36 mouse cellular contexts compared by ENCODE assay signal in the genomic region with DNA sequence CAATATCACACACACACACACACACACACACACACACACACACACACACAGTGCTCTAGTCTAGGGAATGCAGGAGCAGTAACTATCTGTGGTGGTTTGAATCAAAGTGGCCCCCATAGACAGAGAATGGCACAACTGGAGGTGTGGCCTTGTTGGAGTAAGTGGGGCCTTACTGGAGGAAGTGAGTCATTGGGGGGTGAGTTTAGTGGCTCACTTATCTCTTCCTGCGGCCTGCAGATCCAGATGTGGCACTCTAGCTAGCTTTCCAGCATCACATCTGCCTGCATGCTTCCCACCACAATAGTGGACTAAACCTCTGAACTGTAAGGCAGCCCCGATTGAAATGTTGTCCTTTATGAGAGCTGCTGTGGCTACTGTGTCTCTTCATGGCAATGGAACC. TPM values are rescaled to one million over a fixed set of nuclear protein-coding genes. Genes with fewer than 3 reads are reported as not detected.
DNase-seq lines count a peak whose midpoint lies in the region; ATAC-seq and TF ChIP-seq lines count a peak whose summit lies in the region.
"Had no signal": no experiment of that assay in that cellular context is flagged by ENCODE, and none has a peak within 500 bp of the region (broad histone marks: within the 10 kb centered on the region; RNA-seq: fewer than 3 reads in every experiment).

No protein-coding gene starts in this region.

- H3K9me3 ChIP-seq in heart, embryonic 10.5 days, result no peaks in the 10 kb centered on the region
- H3K9me3 ChIP-seq in liver, embryonic 12.5 days (replicated peaks), result no peaks in the 10 kb centered on the region
- no peaks in the 10 kb centered on the region for H3K9me3 ChIP-seq in liver, postnatal 0 days (ENCODE audit: low read length)
- H3K9me3 ChIP-seq: forebrain, embryonic 12.5 days; G1E; heart, embryonic 15.5 days; hindbrain, embryonic 10.5 days; limb, embryonic 12.5 days; midbrain, embryonic 12.5 days; neural tube, embryonic 13.5 days; stomach, embryonic 15.5 days had no signal

- no peak for DNase-seq in heart, embryonic 10.5 days (ENCODE audit: low spot score)
- DNase-seq in heart, postnatal 14 days, result no peak
- DNase-seq in liver, postnatal 0 days, result no peak
- DNase-seq in kidney, adult 11 months, result no peak
- no peak for DNase-seq in ovary, postnatal 14 days (ENCODE audit: low spot score)
- no peak for DNase-seq in gastrocnemius, postnatal 4 days (ENCODE audit: low spot score in 2 of 2)
- DNase-seq: adrenal gland, postnatal 25 days; cerebellum, adult 18-20 months; cerebellum, postnatal 10 days; gastrocnemius, postnatal 10 days; heart, adult 18-20 months; kidney, adult 2 months; kidney, postnatal 36 days; lung, adult 2 months; lung, postnatal 10 days; retina, postnatal 1 day; right cerebral cortex, postnatal 14 days had no signal

- peaks cover 6% of the 10 kb centered on the region; the same call in 1 of the 2 replicates for H3K4me1 ChIP-seq in heart, embryonic 10.5 days
- peaks cover 44% of the 10 kb centered on the region for H3K4me1 ChIP-seq in liver, embryonic 12.5 days
- H3K4me1 ChIP-seq in liver, postnatal 0 days (ENCODE audit: insufficient read depth), result peaks cover 14% of the 10 kb centered on the region
- H3K4me1 ChIP-seq: forebrain, embryonic 12.5 days; heart, embryonic 15.5 days; hindbrain, embryonic 10.5 days; limb, embryonic 12.5 days; midbrain, embryonic 12.5 days; neural tube, embryonic 13.5 days; stomach, embryonic 15.5 days had no signal

- H3K9ac ChIP-seq in liver, embryonic 12.5 days, result peak overlapping the region; percentile 32; the same call in 1 of the 2 replicates
- no peak overlapping the region for H3K9ac ChIP-seq in liver, postnatal 0 days (replicated peaks)
- H3K9ac ChIP-seq: forebrain, embryonic 12.5 days; heart, embryonic 15.5 days; limb, embryonic 12.5 days; midbrain, embryonic 12.5 days; neural tube, embryonic 13.5 days; stomach, embryonic 15.5 days had no signal

- intact Hi-C loops in heart, postnatal 14 days (cut with DNase I), result no loop called here

- no peak for TF ChIP-seq CTCF in liver, postnatal 0 days (IDR thresholded peaks at IDR 0.05; ENCODE audit: low read depth)

- peak; percentile 68; the same call in 1 of the 2 replicates for TF ChIP-seq EP300 in liver, postnatal 0 days (IDR thresholded peaks at IDR 0.05; ENCODE audit: low read depth)

- peak overlapping the region; percentile 14 for H3K4me2 ChIP-seq in liver, embryonic 12.5 days
- no peak overlapping the region for H3K4me2 ChIP-seq in liver, postnatal 0 days (ENCODE audit: low read depth, low read length)
- H3K4me2 ChIP-seq: forebrain, embryonic 12.5 days; heart, embryonic 15.5 days; limb, embryonic 12.5 days; midbrain, embryonic 12.5 days; neural tube, embryonic 13.5 days; stomach, embryonic 15.5 days had no signal

- 46% methylated on average over 2 of the region's 2 CpGs for WGBS in heart, embryonic 10.5 days
- WGBS in liver, embryonic 12.5 days (ENCODE audit: insufficient replicate concordance), result 22% methylated on average over 2 of the region's 2 CpGs
- WGBS in liver, postnatal 0 days (ENCODE audit: insufficient replicate concordance), result 25% methylated on average over 2 of the region's 2 CpGs

- 0 out of 2 replicates have a peak overlapping the region, but pooled peaks have one; percentile 56 for H3K27ac ChIP-seq in heart, embryonic 10.5 days
- peak overlapping the region; percentile 76 for H3K27ac ChIP-seq in liver, embryonic 12.5 days
- H3K27ac ChIP-seq in liver, postnatal 0 days (ENCODE audit: low read depth), result peak overlapping the region; percentile 34; the same call in 1 of the 2 replicates
- H3K27ac ChIP-seq: forebrain, embryonic 12.5 days; heart, embryonic 15.5 days; hindbrain, embryonic 10.5 days; layer of hippocampus, adult 2 months; left cerebral cortex, adult 2 months; limb, embryonic 12.5 days; midbrain, embryonic 12.5 days; neural tube, embryonic 13.5 days; stomach, embryonic 15.5 days had no signal

- no peaks in the 10 kb centered on the region; the same call in 1 of the 2 replicates for H3K27me3 ChIP-seq in heart, embryonic 10.5 days (ENCODE audit: insufficient read depth, poor library complexity, severe bottlenecking)
- no peaks in the 10 kb centered on the region for H3K27me3 ChIP-seq in liver, embryonic 12.5 days (replicated peaks)
- H3K27me3 ChIP-seq in liver, postnatal 0 days (ENCODE audit: insufficient read depth, low read length), result no peaks in the 10 kb centered on the region
- H3K27me3 ChIP-seq: forebrain, embryonic 12.5 days; heart, embryonic 15.5 days; limb, embryonic 12.5 days; midbrain, embryonic 12.5 days; neural tube, embryonic 13.5 days; stomach, embryonic 15.5 days had no signal

- H3K36me3 ChIP-seq in heart, embryonic 10.5 days, result peaks cover 80% of the 10 kb centered on the region
- H3K36me3 ChIP-seq in liver, embryonic 12.5 days, result peaks cover 67% of the 10 kb centered on the region
- peaks cover 43% of the 10 kb centered on the region for H3K36me3 ChIP-seq in liver, postnatal 0 days (replicated peaks; ENCODE audit: insufficient read depth, low read length)

- H3K4me3 ChIP-seq in heart, embryonic 10.5 days, result no peak overlapping the region
- no peak overlapping the region for H3K4me3 ChIP-seq in liver, embryonic 12.5 days
- no peak overlapping the region for H3K4me3 ChIP-seq in liver, postnatal 0 days (ENCODE audit: low read depth, low read length)
- H3K4me3 ChIP-seq: erythroblast, embryonic 14.5 days; forebrain, embryonic 12.5 days; heart, embryonic 15.5 days; hindbrain, embryonic 10.5 days; layer of hippocampus, adult 2 months; left cerebral cortex, adult 2 months; limb, embryonic 12.5 days; midbrain, embryonic 12.5 days; myocyte; neural tube, embryonic 13.5 days; stomach, embryonic 15.5 days had no signal

- peak; percentile 90 for ATAC-seq in common myeloid progenitor, adult 5-6 weeks (replicated peaks; ENCODE audit: low read depth, poor library complexity, severe bottlenecking)
- peak; percentile 75 for ATAC-seq in liver, embryonic 12.5 days
- ATAC-seq in liver, postnatal 0 days, result peak; percentile 60
- ATAC-seq: hindbrain, embryonic 16.5 days had no signal

RNA-seq across cellular contexts. Expression of gene Tsc2, which starts 21.7 kb away (rescaled TPM):
- 56.9 and 66.4 TPM in 2 replicates for polyA plus RNA-seq in heart, embryonic 10.5 days (2016; fragmentation: Nextera tagmentation; extraction: Ambion mirVana)
- 10 to 100 TPM; 76.7 to 88.2 TPM for total RNA-seq in heart, postnatal 14 days (2021)
- total RNA-seq in common myeloid progenitor, adult 5-6 weeks (2017), result 39.0 and 52.2 TPM in 2 replicates
- 30.8 and 35.0 TPM in 2 replicates for polyA plus RNA-seq in liver, embryonic 12.5 days (2016; fragmentation: Nextera tagmentation; extraction: Ambion mirVana)
- 9.3 and 11.3 TPM in 2 replicates for polyA plus RNA-seq in liver, postnatal 0 days (2015; fragmentation: Nextera tagmentation; extraction: Ambion mirVana)
- 10 to 100 TPM; 66.4 to 75.4 TPM for total RNA-seq in gastrocnemius, postnatal 4 days (2021)

RNA-seq across cellular contexts. Expression of gene Nthl1, which starts 21.8 kb away (rescaled TPM):
- polyA plus RNA-seq in heart, embryonic 10.5 days (2016; fragmentation: Nextera tagmentation; extraction: Ambion mirVana), result 15.0 and 19.8 TPM in 2 replicates
- 1 to 10 TPM; 2.1 to 4.1 TPM for total RNA-seq in heart, postnatal 14 days (2021)
- 18.0 and 25.1 TPM in 2 replicates for total RNA-seq in common myeloid progenitor, adult 5-6 weeks (2017)
- 11.3 and 12.4 TPM in 2 replicates for polyA plus RNA-seq in liver, embryonic 12.5 days (2016; fragmentation: Nextera tagmentation; extraction: Ambion mirVana)
- polyA plus RNA-seq in liver, postnatal 0 days (2015; fragmentation: Nextera tagmentation; extraction: Ambion mirVana), result 3.6 and 4.3 TPM in 2 replicates
- 1 to 10 TPM; 7.5 TPM for total RNA-seq in gastrocnemius, postnatal 4 days (2021)

RNA-seq across cellular contexts. Expression of gene Slc9a3r2, which starts 39.4 kb away (rescaled TPM):
- 51.5 and 51.9 TPM in 2 replicates for polyA plus RNA-seq in heart, embryonic 10.5 days (2016; fragmentation: Nextera tagmentation; extraction: Ambion mirVana)
- total RNA-seq in heart, postnatal 14 days (2021), result 100 to 1,000 TPM; 134 TPM
- 1.3 and 1.4 TPM in 2 replicates for total RNA-seq in common myeloid progenitor, adult 5-6 weeks (2017)
- 14.6 and 15.2 TPM in 2 replicates for polyA plus RNA-seq in liver, embryonic 12.5 days (2016; fragmentation: Nextera tagmentation; extraction: Ambion mirVana)
- 12.5 and 13.3 TPM in 2 replicates for polyA plus RNA-seq in liver, postnatal 0 days (2015; fragmentation: Nextera tagmentation; extraction: Ambion mirVana)
- 10 to 100 TPM; 35.4 to 35.6 TPM for total RNA-seq in gastrocnemius, postnatal 4 days (2021)

RNA-seq across cellular contexts. Expression of gene Npw, which starts 47.5 kb away (rescaled TPM):
- polyA plus RNA-seq in heart, embryonic 10.5 days (2016; fragmentation: Nextera tagmentation; extraction: Ambion mirVana), result 0.28 TPM in 1 of 2 replicates, not detected in the other
- total RNA-seq in heart, postnatal 14 days (2021), result not detected
- 0.27 and 1.4 TPM in 2 replicates for total RNA-seq in common myeloid progenitor, adult 5-6 weeks (2017)
- polyA plus RNA-seq in liver, embryonic 12.5 days (2016; fragmentation: Nextera tagmentation; extraction: Ambion mirVana), result 0.33 TPM in 1 of 2 replicates, not detected in the other
- not detected in 2 replicates for polyA plus RNA-seq in liver, postnatal 0 days (2015; fragmentation: Nextera tagmentation; extraction: Ambion mirVana)
- total RNA-seq in gastrocnemius, postnatal 4 days (2021), result not detected
- total RNA-seq: adrenal gland, postnatal 25 days; G1E; gastrocnemius, postnatal 10 days; heart, adult 18-20 months; midbrain, postnatal 0 days had no signal
- polyA plus RNA-seq: brain, embryonic 14.5 days; erythroblast, embryonic 14.5 days; forebrain, embryonic 12.5 days; G1E; hindbrain, embryonic 10.5 days; intestine, embryonic 14.5 days; kidney, adult 2 months; kidney, embryonic 16.5 days; midbrain, embryonic 12.5 days; myocyte; neural tube, embryonic 13.5 days had no signal

RNA-seq across cellular contexts. Expression of gene Zfp598, which starts 58.8 kb away (rescaled TPM):
- polyA plus RNA-seq in heart, embryonic 10.5 days (2016; fragmentation: Nextera tagmentation; extraction: Ambion mirVana), result 22.3 and 26.2 TPM in 2 replicates
- 10 to 100 TPM; 20.2 to 21.6 TPM for total RNA-seq in heart, postnatal 14 days (2021)
- 20.0 and 25.4 TPM in 2 replicates for total RNA-seq in common myeloid progenitor, adult 5-6 weeks (2017)
- polyA plus RNA-seq in liver, embryonic 12.5 days (2016; fragmentation: Nextera tagmentation; extraction: Ambion mirVana), result 19.7 and 20.4 TPM in 2 replicates
- 7.2 and 7.6 TPM in 2 replicates for polyA plus RNA-seq in liver, postnatal 0 days (2015; fragmentation: Nextera tagmentation; extraction: Ambion mirVana)
- total RNA-seq in gastrocnemius, postnatal 4 days (2021), result 10 to 100 TPM; 25.7 to 29.6 TPM

Comparison
In these comparisons a context has a peak if more than half of its experiments do, and no peak if none do; other contexts are left out.
1. RNA of gene Slc9a3r2, which starts 39.4 kb away (total RNA-seq): 134 TPM in heart, postnatal 14 days and 35.4 to 35.6 TPM in gastrocnemius, postnatal 4 days; 1.3 to 1.4 TPM in common myeloid progenitor, adult 5-6 weeks; every median in the first group is over 10 times any median in the second.
2. Peak in every context shown above with its lines, with median percentiles within 50 percentile points of each other: H3K27ac ChIP-seq and ATAC-seq.